10 mouse cellular contexts compared by ENCODE assay signal in genomic region chr8:48228676-48229075, GRCm38 (mm10).
"Had no signal": no experiment of that assay in that cellular context is flagged by ENCODE, and none has a peak within 500 bp of the region (broad histone marks: within the 10 kb centered on the region; RNA-seq: fewer than 3 reads in every experiment).

No protein-coding gene starts in this region.

- H3K27me3 ChIP-seq: liver, embryonic 13.5 days; lung, embryonic 15.5 days; midbrain, embryonic 15.5 days; neural tube, embryonic 12.5 days had no signal

- H3K9ac ChIP-seq: limb, embryonic 15.5 days; liver, embryonic 13.5 days; liver, postnatal 0 days; lung, embryonic 15.5 days; midbrain, embryonic 15.5 days; neural tube, embryonic 12.5 days had no signal

- H3K4me1 ChIP-seq: liver, embryonic 13.5 days; lung, embryonic 15.5 days had no signal

- ATAC-seq: liver, postnatal 0 days; midbrain, embryonic 15.5 days had no signal

- H3K4me2 ChIP-seq: limb, embryonic 15.5 days; liver, embryonic 13.5 days; lung, embryonic 15.5 days; midbrain, embryonic 15.5 days; neural tube, embryonic 12.5 days had no signal

- H3K4me3 ChIP-seq: limb, embryonic 15.5 days; liver, embryonic 13.5 days; lung, embryonic 15.5 days; midbrain, embryonic 10.5 days; midbrain, embryonic 15.5 days; neural tube, embryonic 12.5 days had no signal

- H3K9me3 ChIP-seq: limb, embryonic 15.5 days; lung, embryonic 15.5 days; midbrain, embryonic 15.5 days had no signal

- H3K27ac ChIP-seq: limb, embryonic 15.5 days; liver, embryonic 13.5 days; lung, embryonic 15.5 days; midbrain, embryonic 10.5 days; midbrain, embryonic 15.5 days; neural tube, embryonic 12.5 days had no signal

- DNase-seq: kidney, adult 8-10 months; liver, embryonic 13.5 days; liver, postnatal 0 days; thymus, adult 18-20 months; thymus, postnatal 25 days had no signal
